Mouse (Mus musculus): ENCODE data around the gene Fgfr2. TPM values are rescaled to one million over a fixed set of nuclear protein-coding genes. Genes with fewer than 3 reads are reported as not detected.

Gene Fgfr2
- polyA plus RNA-seq, 1 experiment, result 1.7 TPM

GRCm38 (mm10) chr7:132900826-132901531 lies 222.2 kb downstream of the Fgfr2 start:
- Histone ChIP-seq H3ac (ENCODE audit: control insufficient read depth, insufficient read length, low read depth) (no peak overlapping the region), H3K79me3 (ENCODE audit: low read depth) (no peaks in the 10 kb centered on the region), H3K36me3 (ENCODE audit: control insufficient read depth, insufficient read depth) (no peaks in the 10 kb centered on the region), H3K27me3 (ENCODE audit: control insufficient read depth, insufficient read depth, insufficient read length) (no peaks in the 10 kb centered on the region), H3K4me3 (ENCODE audit: insufficient read depth, poor library complexity, severe bottlenecking) (no peak overlapping the region), H3K79me2 (ENCODE audit: control insufficient read depth, insufficient read depth) (no peaks in the 10 kb centered on the region)
- TF ChIP-seq FOSL1 (IDR thresholded peaks at IDR 0.05; ENCODE audit: insufficient read depth, low read length, poor library complexity, severe bottlenecking) (no peak), CTCF (IDR thresholded peaks at IDR 0.05; ENCODE audit: control insufficient read depth, insufficient read depth, insufficient read length) (no peak)

GRCm38 (mm10) chr7:132898234-132898633 lies 224.9 kb downstream of the Fgfr2 start:
- no peaks in the 10 kb centered on the region for H3K79me2 ChIP-seq (ENCODE audit: control insufficient read depth, insufficient read depth)

DNA sequence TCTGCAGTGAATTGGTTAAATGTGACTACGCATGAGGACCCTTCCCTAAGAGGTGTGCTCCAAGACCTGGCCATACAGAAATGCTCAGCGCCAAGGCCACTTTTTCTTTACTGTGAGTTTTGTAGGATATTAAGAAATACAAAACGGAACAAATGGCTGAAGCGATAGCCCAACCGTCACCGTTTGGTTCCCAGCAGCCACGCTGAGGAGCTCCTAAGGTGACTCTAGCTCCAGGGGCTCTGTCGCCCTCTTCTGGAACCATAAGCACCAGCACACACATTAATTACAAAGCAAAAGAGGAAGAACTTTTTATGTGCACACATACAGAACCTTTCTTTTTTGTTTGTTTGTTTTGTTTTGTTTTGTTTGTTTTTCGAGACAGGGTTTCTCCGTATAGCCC lies 225.9 kb downstream of the Fgfr2 start:
- Histone ChIP-seq H3K27me3 (ENCODE audit: control insufficient read depth, insufficient read depth, insufficient read length) (no peaks in the 10 kb centered on the region), H3K4me3 (ENCODE audit: insufficient read depth, poor library complexity, severe bottlenecking) (no peak overlapping the region), H3K36me3 (ENCODE audit: control insufficient read depth, insufficient read depth) (no peaks in the 10 kb centered on the region), H3K79me3 (ENCODE audit: low read depth) (no peaks in the 10 kb centered on the region), H3K79me2 (ENCODE audit: control insufficient read depth, insufficient read depth) (no peaks in the 10 kb centered on the region), H3ac (ENCODE audit: control insufficient read depth, insufficient read length, low read depth) (no peak overlapping the region)
- no peak for TF ChIP-seq FOSL1 (IDR thresholded peaks at IDR 0.05; ENCODE audit: insufficient read depth, low read length, poor library complexity, severe bottlenecking)
- TF ChIP-seq CEBPB (IDR thresholded peaks at IDR 0.05; ENCODE audit: low read depth), result no peak
- TF ChIP-seq MYOD1 (IDR thresholded peaks at IDR 0.05; ENCODE audit: control insufficient read depth, insufficient read length, low read depth), result no peak
- no peak for TF ChIP-seq MYOG (IDR thresholded peaks at IDR 0.05; ENCODE audit: control insufficient read depth, extremely low read depth, insufficient read length)
- no peak for TF ChIP-seq CTCF (IDR thresholded peaks at IDR 0.05; ENCODE audit: control insufficient read depth, insufficient read depth, insufficient read length)
- no peak for TF ChIP-seq MAX (IDR thresholded peaks at IDR 0.05)
- no peak for TF ChIP-seq USF1 (IDR thresholded peaks at IDR 0.05; ENCODE audit: low read depth)

More at GRCm38 (mm10) chr7:132898234-132898633, 224.9 kb downstream of the Fgfr2 start:
- Histone ChIP-seq H3K4me3 (ENCODE audit: insufficient read depth, poor library complexity, severe bottlenecking) (no peak overlapping the region), H3K79me3 (ENCODE audit: low read depth) (no peaks in the 10 kb centered on the region), H3ac (ENCODE audit: control insufficient read depth, insufficient read length, low read depth) (no peak overlapping the region), H3K36me3 (ENCODE audit: control insufficient read depth, insufficient read depth) (no peaks in the 10 kb centered on the region), H3K27me3 (ENCODE audit: control insufficient read depth, insufficient read depth, insufficient read length) (no peaks in the 10 kb centered on the region)
- TF ChIP-seq CEBPB (IDR thresholded peaks at IDR 0.05; ENCODE audit: low read depth) (no peak), MAX (IDR thresholded peaks at IDR 0.05) (no peak), CTCF (IDR thresholded peaks at IDR 0.05; ENCODE audit: control insufficient read depth, insufficient read depth, insufficient read length) (no peak), USF1 (IDR thresholded peaks at IDR 0.05; ENCODE audit: low read depth) (no peak), MYOD1 (IDR thresholded peaks at IDR 0.05; ENCODE audit: control insufficient read depth, insufficient read length, low read depth) (no peak), FOSL1 (IDR thresholded peaks at IDR 0.05; ENCODE audit: insufficient read depth, low read length, poor library complexity, severe bottlenecking) (no peak), MYOG (IDR thresholded peaks at IDR 0.05; ENCODE audit: control insufficient read depth, extremely low read depth, insufficient read length) (no peak)

DNA sequence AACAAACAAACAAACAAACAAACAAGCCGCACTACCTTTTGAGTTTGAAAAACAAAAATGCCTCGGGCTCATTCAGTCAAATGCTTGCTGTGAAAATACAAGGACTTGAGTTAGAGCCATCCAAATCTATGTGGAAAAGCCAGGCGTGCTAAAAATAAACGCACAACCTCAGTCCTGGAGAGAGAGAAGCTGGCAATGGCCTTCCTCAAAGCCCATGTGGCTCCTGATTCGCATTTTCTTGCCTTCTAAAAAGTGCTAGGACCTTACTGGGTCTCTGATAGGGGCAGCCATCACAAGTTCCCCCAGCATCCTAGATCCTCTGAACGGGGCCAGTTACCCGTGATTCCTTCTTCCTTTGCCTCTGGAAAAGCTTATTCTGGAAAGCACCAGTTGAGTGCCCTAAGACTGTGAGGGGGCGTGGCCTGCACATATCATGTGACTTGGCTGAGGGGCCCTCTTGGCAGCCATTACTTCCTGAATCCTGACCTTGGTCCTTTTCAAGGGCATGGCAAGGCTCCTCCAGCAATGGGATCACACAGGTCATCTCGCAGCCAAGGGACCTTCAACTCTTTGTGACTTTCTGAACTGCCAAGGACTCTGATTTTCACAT lies 226.8 kb downstream of the Fgfr2 start:
- no peak overlapping the region for H3K4me3 ChIP-seq (ENCODE audit: insufficient read depth, poor library complexity, severe bottlenecking)
- TF ChIP-seq FOSL1 (IDR thresholded peaks at IDR 0.05; ENCODE audit: insufficient read depth, low read length, poor library complexity, severe bottlenecking) (no peak), CTCF (IDR thresholded peaks at IDR 0.05; ENCODE audit: control insufficient read depth, insufficient read depth, insufficient read length) (no peak), MAX (IDR thresholded peaks at IDR 0.05) (no peak), MYOG (IDR thresholded peaks at IDR 0.05; ENCODE audit: control insufficient read depth, extremely low read depth, insufficient read length) (no peak), MYOD1 (IDR thresholded peaks at IDR 0.05; ENCODE audit: control insufficient read depth, insufficient read length, low read depth) (no peak), CEBPB (IDR thresholded peaks at IDR 0.05; ENCODE audit: low read depth) (no peak), USF1 (IDR thresholded peaks at IDR 0.05; ENCODE audit: low read depth) (no peak)
- no peaks in the 10 kb centered on the region for H3K36me3 ChIP-seq (ENCODE audit: control insufficient read depth, insufficient read depth)
- H3ac ChIP-seq (ENCODE audit: control insufficient read depth, insufficient read length, low read depth), result no peak overlapping the region
- H3K27me3 ChIP-seq (ENCODE audit: control insufficient read depth, insufficient read depth, insufficient read length), result no peaks in the 10 kb centered on the region
- H3K79me3 ChIP-seq (ENCODE audit: low read depth), result no peaks in the 10 kb centered on the region
- H3K79me2 ChIP-seq (ENCODE audit: control insufficient read depth, insufficient read depth), result no peaks in the 10 kb centered on the region

DNA sequence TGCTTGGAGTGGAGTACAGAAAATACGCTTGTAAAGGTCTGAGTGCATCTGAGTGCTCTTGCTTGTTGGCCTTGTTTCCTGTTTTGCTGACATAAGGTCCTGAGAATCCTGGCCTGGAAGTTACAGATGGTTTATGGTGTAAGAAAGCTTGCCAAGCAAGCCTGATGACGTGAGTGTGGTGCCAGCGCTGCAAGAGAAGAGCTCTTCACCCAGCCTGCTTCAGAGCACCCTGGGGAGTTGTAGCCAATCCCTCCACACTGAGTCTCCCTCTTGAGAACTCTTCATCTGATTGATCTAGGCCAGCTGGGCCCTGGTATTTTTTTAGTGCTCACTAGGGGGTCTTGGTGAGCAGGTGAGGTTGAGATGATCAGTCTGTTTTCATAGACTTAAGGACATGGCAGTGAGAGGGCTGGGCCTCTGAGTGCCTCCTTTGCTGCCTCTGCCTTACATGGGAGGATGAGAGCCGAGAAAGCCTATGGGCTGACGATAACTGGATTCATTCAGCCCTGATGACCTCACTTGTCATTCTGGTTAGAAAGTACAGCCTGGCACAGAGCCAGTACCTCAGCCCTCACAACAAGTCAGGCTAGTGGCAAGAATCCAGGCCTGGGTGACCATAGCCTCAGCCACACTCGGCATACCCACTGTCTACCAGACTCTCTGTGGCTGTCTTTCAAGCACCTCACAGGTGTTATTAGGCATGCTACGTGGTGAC lies 228.2 kb downstream of the Fgfr2 start:
- Histone ChIP-seq H3K27me3 (ENCODE audit: control insufficient read depth, insufficient read depth, insufficient read length) (no peaks in the 10 kb centered on the region), H3K36me3 (ENCODE audit: control insufficient read depth, insufficient read depth) (no peaks in the 10 kb centered on the region), H3ac (ENCODE audit: control insufficient read depth, insufficient read length, low read depth) (no peak overlapping the region), H3K79me2 (ENCODE audit: control insufficient read depth, insufficient read depth) (no peaks in the 10 kb centered on the region), H3K79me3 (ENCODE audit: low read depth) (no peaks in the 10 kb centered on the region), H3K4me3 (ENCODE audit: insufficient read depth, poor library complexity, severe bottlenecking) (no peak overlapping the region)
- no peak for TF ChIP-seq MYOD1 (IDR thresholded peaks at IDR 0.05; ENCODE audit: control insufficient read depth, insufficient read length, low read depth)
- no peak for TF ChIP-seq MYOG (IDR thresholded peaks at IDR 0.05; ENCODE audit: control insufficient read depth, extremely low read depth, insufficient read length)
- no peak for TF ChIP-seq CTCF (IDR thresholded peaks at IDR 0.05; ENCODE audit: control insufficient read depth, insufficient read depth, insufficient read length)
- no peak for TF ChIP-seq FOSL1 (IDR thresholded peaks at IDR 0.05; ENCODE audit: insufficient read depth, low read length, poor library complexity, severe bottlenecking)
- TF ChIP-seq USF1 (IDR thresholded peaks at IDR 0.05; ENCODE audit: low read depth), result no peak
- TF ChIP-seq MAX (IDR thresholded peaks at IDR 0.05), result no peak
- no peak for TF ChIP-seq CEBPB (IDR thresholded peaks at IDR 0.05; ENCODE audit: low read depth)
